Mouse (Mus musculus) erythroblast, embryonic 14.5 days (primary cell): ENCODE results near the gene Cyp2d40.

Source experiments
- GATA1 ChIP-seq: IDR thresholded peaks from 2 replicates; pipeline ENCODE4 v1.6.1; 2012; ENCODE audit warnings: low read length, inconsistent platforms, mixed read lengths
- TAL1 ChIP-seq: IDR thresholded peaks from 3 replicates; pipeline ENCODE4 v1.6.1; 2012; ENCODE audit warnings: low read length, inconsistent platforms, mixed read lengths

DNA sequence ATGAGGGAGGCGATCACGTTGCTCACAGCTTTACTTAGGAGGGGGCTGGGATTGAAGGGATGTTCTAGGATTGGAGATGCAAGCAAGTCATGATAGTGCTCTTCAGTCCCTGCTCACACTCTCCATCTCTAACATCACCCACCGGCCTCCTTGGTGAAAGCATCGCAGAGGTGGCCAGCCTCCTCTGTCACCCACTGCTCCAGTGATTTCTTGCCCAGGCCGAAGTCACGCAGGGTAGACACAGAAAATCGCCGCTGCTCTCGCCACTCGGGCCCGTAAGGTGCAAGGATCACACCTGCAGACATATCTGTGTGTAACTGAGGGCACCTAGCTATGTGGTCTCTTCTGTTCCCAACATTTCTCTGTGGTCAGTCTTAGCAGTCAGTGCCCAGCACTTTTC, 28.6 kb upstream of the Cyp2d40 start:
- TF ChIP-seq GATA1, result no peak
- no peak for TF ChIP-seq TAL1
